Comparison of ENCODE assay signal across 11 mouse cellular contexts in the genomic region with DNA sequence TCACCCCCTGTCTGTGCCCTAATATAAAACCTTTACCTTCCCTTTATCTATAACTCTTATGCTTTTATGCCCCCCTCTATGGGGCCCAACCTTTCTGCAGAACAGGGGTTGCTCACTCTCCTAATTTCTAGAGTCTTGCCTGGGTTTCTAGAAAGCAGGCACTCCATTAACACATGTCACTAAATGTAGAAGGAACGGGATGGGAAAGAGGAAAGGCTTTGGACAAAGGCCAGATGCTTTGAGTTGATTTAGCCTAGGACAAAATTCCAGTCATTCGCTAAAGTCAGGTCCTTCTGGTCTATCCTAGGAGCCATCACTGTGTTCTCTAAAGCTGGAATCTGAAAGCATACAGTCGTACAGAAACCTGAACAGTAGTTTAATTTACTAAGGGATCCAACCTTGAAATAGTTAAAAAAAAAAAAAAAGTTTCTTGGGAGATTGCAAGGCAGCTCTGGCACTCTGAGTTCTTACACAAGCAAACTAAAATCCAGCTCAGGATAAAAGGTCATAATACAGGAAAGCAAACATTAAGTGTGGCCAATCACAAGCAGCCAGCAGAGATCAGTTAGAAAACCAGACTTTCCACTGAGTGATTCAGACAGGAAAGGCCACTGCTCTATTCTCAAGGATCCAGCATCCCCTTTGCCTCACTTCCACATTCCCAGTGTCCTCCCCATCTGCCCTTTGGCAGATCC.
DNase-seq lines count a peak whose midpoint lies in the region; ATAC-seq lines count a peak whose summit lies in the region.
"Had no signal": no experiment of that assay in that cellular context is flagged by ENCODE, and none has a peak within 500 bp of the region (broad histone marks: within the 10 kb centered on the region; RNA-seq: fewer than 3 reads in every experiment).

No protein-coding gene starts in this region.

- no peak overlapping the region for H3K9ac ChIP-seq in heart, embryonic 16.5 days (ENCODE audit: low read length)
- H3K9ac ChIP-seq in lung, embryonic 15.5 days = no peak overlapping the region
- H3K9ac ChIP-seq: forebrain, postnatal 0 days; liver, embryonic 12.5 days had no signal

- no peaks in the 10 kb centered on the region for H3K36me3 ChIP-seq in heart, embryonic 16.5 days (ENCODE audit: control insufficient read depth, insufficient read depth)
- no peaks in the 10 kb centered on the region for H3K36me3 ChIP-seq in lung, embryonic 15.5 days
- H3K36me3 ChIP-seq: liver, embryonic 12.5 days had no signal

- no peaks in the 10 kb centered on the region for H3K9me3 ChIP-seq in heart, embryonic 16.5 days (replicated peaks; ENCODE audit: control insufficient read depth, low read length)
- H3K9me3 ChIP-seq in lung, embryonic 15.5 days = no peaks in the 10 kb centered on the region
- H3K9me3 ChIP-seq: liver, embryonic 12.5 days had no signal

- ATAC-seq in heart, embryonic 16.5 days (replicated peaks; ENCODE audit: extremely low read depth, insufficient read depth, low FRiP score) = peak; percentile 77; the same call in 1 of the 2 replicates
- ATAC-seq in lung, embryonic 15.5 days (ENCODE audit: borderline replicate concordance, extremely low read depth, low FRiP score, low TSS enrichment) = peak; percentile 74; the same call in 1 of the 2 replicates
- no peak for ATAC-seq in megakaryocyte progenitor cell, adult 5-6 weeks (replicated peaks; ENCODE audit: poor library complexity)
- ATAC-seq: forebrain, postnatal 0 days; liver, embryonic 12.5 days had no signal

- H3K4me3 ChIP-seq in heart, embryonic 16.5 days (ENCODE audit: low read length) = no peak overlapping the region
- H3K4me3 ChIP-seq in lung, embryonic 15.5 days = no peak overlapping the region
- H3K4me3 ChIP-seq: liver, embryonic 12.5 days had no signal

- peak; percentile 37 for DNase-seq in adrenal gland, adult 2 months
- no peak for DNase-seq in adrenal gland, adult 18-20 months (ENCODE audit: low spot score in 2 of 2)
- DNase-seq in adrenal gland, postnatal 14 days = peak; percentile 34
- no peak for DNase-seq in cerebellum, adult 9-10 months
- DNase-seq in Muller cell, postnatal 12 days (ENCODE audit: inconsistent ontology term) = no peak
- DNase-seq: forebrain, postnatal 0 days; right cerebral cortex, postnatal 4 days had no signal

- H3K27me3 ChIP-seq in heart, embryonic 16.5 days (ENCODE audit: control insufficient read depth, insufficient read depth, low read length) = no peaks in the 10 kb centered on the region
- H3K27me3 ChIP-seq in lung, embryonic 15.5 days = no peaks in the 10 kb centered on the region
- H3K27me3 ChIP-seq: liver, embryonic 12.5 days had no signal

- peak overlapping the region; percentile 66 for H3K27ac ChIP-seq in heart, embryonic 16.5 days (ENCODE audit: low read length)
- peak overlapping the region; percentile 59 for H3K27ac ChIP-seq in lung, embryonic 15.5 days
- H3K27ac ChIP-seq: liver, embryonic 12.5 days had no signal

- H3K4me2 ChIP-seq in heart, embryonic 16.5 days (ENCODE audit: low read depth, low read length) = no peak overlapping the region
- H3K4me2 ChIP-seq in lung, embryonic 15.5 days = no peak overlapping the region
- H3K4me2 ChIP-seq: liver, embryonic 12.5 days had no signal

- H3K4me1 ChIP-seq in heart, embryonic 16.5 days (ENCODE audit: control insufficient read depth, insufficient read depth, low read length) = peaks cover 5% of the 10 kb centered on the region; the same call in 1 of the 2 replicates
- H3K4me1 ChIP-seq in lung, embryonic 15.5 days = peaks cover 21% of the 10 kb centered on the region
- H3K4me1 ChIP-seq: liver, embryonic 12.5 days had no signal

- 34% methylated on average over 3 of the region's 3 CpGs for WGBS in heart, embryonic 16.5 days
- 15% methylated on average over 3 of the region's 3 CpGs for WGBS in lung, embryonic 15.5 days

Comparison
In these comparisons a context has a peak if more than half of its experiments do, and no peak if none do; other contexts are left out.
1. DNase-seq: peak in adrenal gland, adult 2 months (single experiment) and adrenal gland, postnatal 14 days (single experiment); none in adrenal gland, adult 18-20 months (0 of 2), cerebellum, adult 9-10 months (single experiment) and Muller cell, postnatal 12 days (single experiment).